Mouse (Mus musculus): ENCODE measurements around the gene Sp3. TPM values are rescaled to one million over a fixed set of nuclear protein-coding genes. Genes with fewer than 3 reads are reported as not detected.
"Not testable (repeated sequence)": the region's sequence is repeated elsewhere in the genome, so short reads cannot be mapped to it uniquely, and the experiment has no call there.

Gene Sp3
- polyA plus RNA-seq, 1 experiment from 2014 or later = 33.3 TPM

DNA sequence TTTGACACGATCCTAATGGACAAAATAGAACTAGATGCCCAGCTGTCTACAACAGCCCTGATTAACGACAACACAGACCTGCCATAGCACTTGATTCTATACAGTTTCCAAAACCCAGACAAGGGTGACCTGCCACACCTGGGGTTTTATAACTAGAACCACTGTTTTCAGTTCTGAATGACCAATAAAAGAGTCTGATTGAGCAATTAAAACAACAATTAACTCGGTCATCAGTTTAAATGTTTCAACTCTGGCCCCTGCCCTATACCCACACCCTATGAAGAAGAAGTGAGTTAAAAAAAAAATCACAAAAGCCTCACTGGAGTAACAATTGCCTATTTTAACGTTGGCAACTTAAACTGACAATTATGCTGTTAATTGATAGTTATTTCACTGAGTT is 64.1 kb downstream of the Sp3 start:
- Histone ChIP-seq H3K4me1 (replicated peaks) (no peaks in the 10 kb centered on the region), H3K4me2 (no peak overlapping the region), H3K9ac (no peak overlapping the region), H3K27me3 (no peaks in the 10 kb centered on the region), H3K4me3 (replicated peaks) (no peak overlapping the region), H3K36me3 (replicated peaks) (no peaks in the 10 kb centered on the region), H3K27ac (replicated peaks) (no peak overlapping the region), H3K9me3 (replicated peaks) (no peaks in the 10 kb centered on the region)
- WGBS (ENCODE audit: insufficient replicate concordance) = 60% methylated on average over 4 of the region's 4 CpGs
- ATAC-seq (ENCODE audit: insufficient read depth) = no peak

DNA sequence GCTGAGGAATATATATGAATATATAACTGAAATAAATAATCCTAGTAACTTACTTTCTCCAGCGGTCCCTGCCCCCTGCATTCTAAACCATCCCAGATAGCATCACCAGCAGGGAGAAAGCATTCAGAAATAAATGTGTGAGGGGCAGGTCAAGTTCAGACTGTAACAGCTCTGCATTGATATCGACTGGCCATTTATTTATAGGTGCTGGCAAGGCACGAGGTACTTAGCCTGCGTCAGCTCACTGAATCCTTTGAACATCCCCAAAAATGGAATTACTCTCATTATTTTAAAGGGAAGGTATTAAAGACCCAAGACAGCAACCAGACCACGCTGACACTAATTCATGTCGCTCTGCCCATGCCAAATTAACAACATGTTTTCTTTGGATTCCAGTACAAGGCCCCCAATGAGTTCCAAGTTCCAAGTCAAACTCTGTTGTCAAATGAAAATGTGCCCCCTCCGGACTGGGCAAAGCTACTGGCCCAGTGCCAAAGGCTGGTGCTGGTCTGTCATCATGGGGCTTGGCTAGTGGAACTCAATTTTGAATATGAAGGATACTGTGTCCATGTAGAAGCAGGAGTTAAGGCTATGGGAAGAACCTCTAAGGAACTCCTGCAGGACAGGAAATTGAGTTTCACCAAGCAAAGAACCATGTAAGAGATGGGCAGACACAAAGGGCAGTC is 64.9 kb downstream of the Sp3 start:
- no peak overlapping the region for H3K4me2 ChIP-seq
- no peaks in the 10 kb centered on the region for H3K4me1 ChIP-seq (replicated peaks)
- ATAC-seq (ENCODE audit: insufficient read depth) = no peak
- H3K9ac ChIP-seq = no peak overlapping the region
- H3K27ac ChIP-seq (replicated peaks) = no peak overlapping the region
- no peaks in the 10 kb centered on the region for H3K9me3 ChIP-seq (replicated peaks)
- no peak overlapping the region for H3K4me3 ChIP-seq (replicated peaks)
- 69% methylated on average over 7 of the region's 7 CpGs for WGBS (ENCODE audit: insufficient replicate concordance)
- no peaks in the 10 kb centered on the region for H3K27me3 ChIP-seq
- no peaks in the 10 kb centered on the region for H3K36me3 ChIP-seq (replicated peaks)

DNA sequence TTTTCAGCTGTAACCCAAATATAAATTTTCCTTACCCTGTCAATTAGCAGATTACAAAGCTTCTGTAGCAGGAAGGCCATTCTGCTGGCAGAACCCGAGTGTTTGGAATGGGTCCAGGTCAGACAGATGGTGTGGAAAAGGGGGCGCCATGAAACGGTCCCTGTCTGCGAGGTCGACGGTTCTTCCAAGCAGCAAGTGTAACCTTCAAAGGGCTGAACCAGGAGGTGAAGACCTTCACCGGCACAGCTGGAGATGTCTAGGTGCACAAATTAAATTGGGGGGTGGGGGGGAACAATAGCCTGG is 66.8 kb downstream of the Sp3 start:
- no peak overlapping the region for H3K27ac ChIP-seq (replicated peaks)
- no peaks in the 10 kb centered on the region for H3K27me3 ChIP-seq
- H3K4me1 ChIP-seq (replicated peaks) = no peaks in the 10 kb centered on the region
- 75% methylated on average over 7 of the region's 7 CpGs for WGBS (ENCODE audit: insufficient replicate concordance)
- H3K9me3 ChIP-seq (replicated peaks) = no peaks in the 10 kb centered on the region
- no peaks in the 10 kb centered on the region for H3K36me3 ChIP-seq (replicated peaks)
- H3K4me2 ChIP-seq = no peak overlapping the region
- no peak for ATAC-seq (ENCODE audit: insufficient read depth)
- H3K9ac ChIP-seq = no peak overlapping the region
- H3K4me3 ChIP-seq (replicated peaks) = no peak overlapping the region

DNA sequence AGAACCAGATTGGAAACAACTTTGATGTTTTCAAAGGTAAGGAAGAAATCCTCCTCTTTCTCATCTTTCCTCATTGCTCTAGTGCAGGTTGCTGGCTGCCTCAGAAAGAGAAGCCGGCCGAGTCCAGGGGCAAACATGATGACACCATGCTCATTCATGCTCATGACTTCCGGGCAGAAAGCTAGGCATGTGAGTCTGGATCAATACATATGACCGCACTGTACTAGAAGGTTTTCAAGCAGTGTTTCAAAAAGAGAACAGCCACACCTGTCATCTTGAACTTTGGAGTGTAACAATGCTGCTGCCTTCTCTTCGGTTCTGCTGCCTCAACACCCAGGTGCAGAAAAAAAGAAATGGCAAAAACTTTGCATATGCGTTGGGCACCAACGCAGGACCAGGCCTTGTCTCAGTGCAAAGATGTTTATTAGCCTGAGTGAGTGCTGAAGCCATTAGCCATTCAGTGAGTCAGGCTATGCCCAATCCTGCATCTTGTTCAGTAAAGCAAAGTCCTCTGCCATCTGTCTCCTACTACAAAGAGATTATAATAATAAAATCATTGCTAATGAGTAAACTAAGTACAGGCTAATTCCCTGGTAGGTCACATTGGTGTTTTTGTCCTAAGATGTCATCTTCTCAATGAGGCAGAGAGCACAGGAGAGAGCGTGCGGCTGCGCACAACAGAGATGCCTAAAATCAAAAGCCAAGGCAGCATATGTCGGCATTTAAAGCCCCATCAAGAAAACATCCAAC is 67.4 kb downstream of the Sp3 start:
- 79% methylated on average over 11 of the region's 11 CpGs for WGBS (ENCODE audit: insufficient replicate concordance)
- Histone ChIP-seq H3K27ac (replicated peaks) (no peak overlapping the region), H3K36me3 (replicated peaks) (no peaks in the 10 kb centered on the region), H3K4me1 (replicated peaks) (no peaks in the 10 kb centered on the region), H3K4me3 (replicated peaks) (no peak overlapping the region), H3K27me3 (no peaks in the 10 kb centered on the region), H3K4me2 (no peak overlapping the region), H3K9me3 (replicated peaks) (no peaks in the 10 kb centered on the region), H3K9ac (no peak overlapping the region)
- ATAC-seq (ENCODE audit: insufficient read depth) = no peak

DNA sequence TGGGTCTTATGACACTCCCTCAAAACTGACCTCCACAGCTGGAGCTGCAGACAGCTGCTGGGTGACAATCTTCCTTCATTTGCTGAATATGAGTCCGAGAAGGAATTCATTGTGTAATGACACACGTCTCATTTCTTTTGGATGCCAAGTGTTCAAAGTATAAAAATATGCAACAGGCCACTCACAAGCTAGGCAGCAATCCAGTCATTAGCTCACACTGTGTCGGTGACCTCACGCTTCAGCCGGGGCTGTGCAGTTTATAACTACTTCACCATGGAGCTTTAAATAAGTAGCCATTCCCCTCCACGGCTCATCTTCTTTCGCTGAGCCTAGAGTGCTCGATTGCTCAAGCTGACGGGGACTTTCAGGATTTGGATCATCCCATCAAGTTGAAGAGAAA is 68.7 kb downstream of the Sp3 start:
- no peaks in the 10 kb centered on the region for H3K36me3 ChIP-seq (replicated peaks)
- H3K4me3 ChIP-seq (replicated peaks) = no peak overlapping the region
- H3K4me1 ChIP-seq (replicated peaks) = no peaks in the 10 kb centered on the region
- no peak overlapping the region for H3K4me2 ChIP-seq
- WGBS (ENCODE audit: insufficient replicate concordance) = 68% methylated on average over 9 of the region's 9 CpGs
- H3K9me3 ChIP-seq (replicated peaks) = no peaks in the 10 kb centered on the region
- ATAC-seq (ENCODE audit: insufficient read depth) = no peak
- no peaks in the 10 kb centered on the region for H3K27me3 ChIP-seq
- H3K27ac ChIP-seq (replicated peaks) = no peak overlapping the region
- H3K9ac ChIP-seq = no peak overlapping the region

DNA sequence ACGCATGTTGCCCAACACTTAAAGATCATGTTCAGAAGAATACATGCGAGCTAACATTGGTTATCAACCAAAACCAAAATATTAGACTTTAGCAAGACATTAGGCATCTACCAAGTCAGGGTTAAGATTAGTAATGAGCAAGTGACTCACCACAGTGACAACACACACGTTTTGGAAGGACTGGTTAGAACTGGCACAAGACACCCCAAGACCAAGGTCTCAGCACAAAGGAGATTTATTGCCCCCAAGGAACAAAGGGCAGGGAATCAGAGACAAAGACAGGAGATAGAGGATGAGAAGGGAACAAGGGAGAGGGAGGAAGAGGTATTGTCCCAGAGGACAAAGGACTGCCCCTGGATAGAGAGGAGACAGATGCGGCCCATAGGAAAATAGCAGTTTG is 71.2 kb downstream of the Sp3 start:
- Histone ChIP-seq H3K4me1 (replicated peaks) (no peaks in the 10 kb centered on the region), H3K9ac (no peak overlapping the region), H3K4me2 (no peak overlapping the region), H3K36me3 (replicated peaks) (no peaks in the 10 kb centered on the region), H3K27me3 (no peaks in the 10 kb centered on the region), H3K9me3 (replicated peaks) (no peaks in the 10 kb centered on the region), H3K4me3 (replicated peaks) (no peak overlapping the region), H3K27ac (replicated peaks) (no peak overlapping the region)
- 59% methylated on average over 4 of the region's 4 CpGs for WGBS (ENCODE audit: insufficient replicate concordance)
- no peak for ATAC-seq (ENCODE audit: insufficient read depth)

DNA sequence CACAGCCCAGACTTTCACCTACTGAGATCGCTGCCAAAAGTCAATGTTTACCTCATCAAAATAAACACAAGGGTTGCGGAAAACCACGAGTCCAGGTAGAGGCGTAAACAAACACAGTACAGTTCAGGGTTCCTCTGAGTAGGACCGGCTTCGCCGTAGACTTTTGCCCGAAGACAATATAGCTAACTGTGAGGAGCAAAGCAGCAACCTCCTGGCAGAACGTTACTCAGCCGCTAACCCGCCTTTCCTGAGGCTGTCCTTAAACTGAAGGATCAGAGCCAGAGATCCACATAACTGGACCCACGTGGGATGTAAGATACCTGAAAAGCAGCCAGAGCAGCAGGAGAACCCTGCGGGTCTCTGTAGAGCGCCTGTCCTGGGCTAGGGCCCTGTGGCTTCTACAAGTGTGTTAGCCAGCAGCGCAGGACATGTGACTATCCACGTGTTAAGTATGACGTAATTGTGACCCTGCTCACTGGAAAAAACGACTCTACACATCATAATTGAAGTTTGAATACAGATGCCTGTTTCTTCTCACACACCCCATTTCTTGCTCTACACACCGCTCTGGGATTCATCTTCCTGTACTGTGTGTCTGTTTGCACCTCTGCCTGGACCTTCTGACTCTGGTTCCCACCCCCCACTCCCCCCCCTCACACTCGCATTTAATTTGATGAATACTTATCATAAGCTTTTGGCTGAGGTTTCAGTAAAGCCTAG is 71.9 kb downstream of the Sp3 start:
- H3K36me3 ChIP-seq (replicated peaks) = no peaks in the 10 kb centered on the region
- WGBS (ENCODE audit: insufficient replicate concordance) = 62% methylated on average over 20 of the region's 20 CpGs
- no peak overlapping the region for H3K4me2 ChIP-seq
- H3K9me3 ChIP-seq (replicated peaks) = no peaks in the 10 kb centered on the region
- no peak overlapping the region for H3K9ac ChIP-seq
- peak; percentile 71 for ATAC-seq (ENCODE audit: insufficient read depth)
- no peaks in the 10 kb centered on the region for H3K4me1 ChIP-seq (replicated peaks)
- H3K4me3 ChIP-seq (replicated peaks) = no peak overlapping the region
- H3K27ac ChIP-seq (replicated peaks) = peak overlapping the region; percentile 68
- no peaks in the 10 kb centered on the region for H3K27me3 ChIP-seq

DNA sequence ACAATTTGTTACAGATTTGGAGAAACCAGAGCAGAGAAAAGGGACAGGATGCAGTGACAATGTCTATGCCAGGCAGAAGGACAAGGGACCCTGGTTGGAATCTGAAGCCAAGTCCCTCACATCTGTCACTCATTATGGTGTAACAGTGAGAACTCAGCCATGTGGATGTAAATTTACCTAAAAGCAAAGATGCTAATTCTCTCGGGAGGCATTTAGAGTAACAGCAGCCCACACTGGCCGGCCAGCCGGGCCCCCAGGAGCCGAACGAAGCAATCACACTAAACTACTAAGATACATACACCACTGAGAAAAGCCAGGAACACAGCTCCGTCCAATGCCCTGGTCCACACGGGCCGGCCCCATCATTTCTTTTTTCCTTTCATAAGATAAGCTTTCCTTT is 73.5 kb downstream of the Sp3 start:
- 71% methylated on average over 8 of the region's 8 CpGs for WGBS (ENCODE audit: insufficient replicate concordance)
- no peak overlapping the region for H3K9ac ChIP-seq
- H3K9me3 ChIP-seq (replicated peaks) = no peaks in the 10 kb centered on the region
- ATAC-seq (ENCODE audit: insufficient read depth) = no peak
- no peak overlapping the region for H3K4me2 ChIP-seq
- no peaks in the 10 kb centered on the region for H3K4me1 ChIP-seq (replicated peaks)
- no peak overlapping the region for H3K27ac ChIP-seq (replicated peaks)
- H3K27me3 ChIP-seq = no peaks in the 10 kb centered on the region
- no peak overlapping the region for H3K4me3 ChIP-seq (replicated peaks)
- no peaks in the 10 kb centered on the region for H3K36me3 ChIP-seq (replicated peaks)

DNA sequence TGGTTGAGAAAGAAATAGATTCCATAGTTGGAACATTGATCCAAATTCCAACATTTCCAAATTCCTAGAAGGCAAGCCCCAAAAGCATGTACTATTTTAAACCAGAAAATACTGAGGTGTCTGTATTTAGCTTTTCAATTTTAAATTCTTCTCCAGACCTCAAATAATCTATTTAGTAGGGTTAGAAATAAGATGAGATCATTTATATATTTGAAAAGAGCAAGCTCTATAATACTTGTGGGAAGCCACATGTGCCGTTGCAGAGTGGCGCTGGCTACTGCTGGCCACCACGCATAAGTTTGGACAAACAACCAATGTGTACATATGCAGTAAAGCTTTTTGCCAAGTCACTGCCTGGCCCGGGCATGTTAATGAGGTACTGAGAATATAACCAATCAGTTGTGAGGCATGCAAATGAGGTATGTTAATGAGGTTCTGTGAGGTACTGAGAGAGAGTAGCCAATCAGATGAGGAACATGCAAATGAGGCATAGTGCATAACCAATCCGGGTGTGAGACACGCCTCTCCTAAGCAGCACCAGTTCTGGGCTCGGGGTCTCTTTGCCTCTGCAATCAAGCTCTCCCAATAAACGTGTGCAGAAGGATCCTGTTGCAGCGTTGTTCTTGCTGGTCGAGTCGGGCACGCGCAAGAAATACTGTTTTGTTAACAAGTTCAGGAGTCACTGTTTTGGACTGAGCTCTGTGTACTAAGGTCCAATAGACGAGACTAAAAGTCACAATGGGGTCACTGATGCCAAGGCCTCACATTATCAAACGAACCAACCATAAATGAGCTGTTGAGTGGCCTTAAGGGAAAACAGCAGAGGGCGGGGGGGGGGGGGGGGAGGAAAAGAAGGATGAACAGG is 77.2 kb downstream of the Sp3 start:
- H3K27ac ChIP-seq (replicated peaks); H3K4me2 ChIP-seq; H3K9ac ChIP-seq; H3K4me3 ChIP-seq (replicated peaks); H3K27me3 ChIP-seq; H3K4me1 ChIP-seq (replicated peaks); H3K36me3 ChIP-seq (replicated peaks); ATAC-seq (ENCODE audit: insufficient read depth); H3K9me3 ChIP-seq (replicated peaks): not testable (repeated sequence)
- 78% methylated on average over 16 of the region's 16 CpGs for WGBS (ENCODE audit: insufficient replicate concordance)

DNA sequence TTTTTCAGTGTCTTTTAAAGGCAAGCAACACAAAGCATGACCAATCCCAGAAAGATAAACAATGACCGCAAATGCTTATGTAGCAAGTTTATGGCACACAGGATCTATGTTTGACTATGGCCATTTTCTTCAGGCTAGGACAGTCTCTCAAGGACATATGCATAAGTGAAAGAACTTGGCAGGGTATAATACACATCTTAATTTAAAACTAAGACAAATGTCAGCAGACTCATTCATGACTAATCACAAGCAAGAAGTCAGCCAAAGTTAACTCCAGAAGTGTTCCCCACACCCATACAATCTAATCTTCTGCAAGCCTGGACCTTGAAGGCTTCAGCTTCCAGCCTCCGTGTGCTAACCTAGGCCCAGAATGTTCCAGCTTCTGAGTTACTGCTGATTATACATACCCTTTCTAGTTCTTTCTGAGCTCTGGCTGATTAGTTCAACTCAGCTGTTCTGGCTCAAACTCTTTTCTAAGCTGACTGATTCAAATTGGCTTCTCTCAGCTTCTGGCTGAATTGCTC is 81.4 kb downstream of the Sp3 start:
- H3K4me2 ChIP-seq = no peak overlapping the region
- no peak overlapping the region for H3K4me3 ChIP-seq (replicated peaks)
- H3K27me3 ChIP-seq = no peaks in the 10 kb centered on the region
- no peak overlapping the region for H3K9ac ChIP-seq
- H3K36me3 ChIP-seq (replicated peaks) = no peaks in the 10 kb centered on the region
- H3K27ac ChIP-seq (replicated peaks) = no peak overlapping the region
- no peaks in the 10 kb centered on the region for H3K9me3 ChIP-seq (replicated peaks)
- ATAC-seq (ENCODE audit: insufficient read depth) = no peak
- no peaks in the 10 kb centered on the region for H3K4me1 ChIP-seq (replicated peaks)
- WGBS (ENCODE audit: insufficient replicate concordance) = 79% methylated on average over 2 of the region's 2 CpGs

Data from liver, embryonic 15.5 days (tissue).